Mouse (Mus musculus) heart, adult 10 weeks (tissue): ENCODE measurements around the gene Gdf2. TPM values are rescaled to one million over a fixed set of nuclear protein-coding genes. Genes with fewer than 3 reads are reported as not detected.

Source experiments
- polyA plus RNA-seq: library from polyadenylated mRNA; stranded (reverse); fragments of 350-450 nt; fragmentation: Illumina TruSeq; extraction: RNeasy Lipid Tissue Mini Kit (QIAGEN cat#74804); gene quantifications from one replicate; pipeline ENCODE4 v1.2.3, GENCODE M21; 2014; ENCODE audit warnings: low read depth, low replicate concordance

Gdf2 gene
- 0.47 TPM for polyA plus RNA-seq

GRCm38 (mm10) chr14:33940739-33941138 lies at the start of gene Gdf2:
TSS of gene Gdf2 (plus strand) at chr14:33941039.

GRCm38 (mm10) chr14:33923168-33924070 lies 17.4 kb upstream of the Gdf2 start, which contains the start of gene Gdf10:
TSS of gene Gdf10 (plus strand) at chr14:33923587.

GRCm38 (mm10) chr14:33953761-33954160 lies 12.9 kb downstream of the Gdf2 start, which contains the start of gene Rbp3:
TSS of gene Rbp3 (plus strand) at chr14:33954003.

GRCm38 (mm10) chr14:33978604-33979059 lies 37.8 kb downstream of the Gdf2 start, which contains the start of gene Zfp488:
TSS of gene Zfp488 (minus strand) at chr14:33978764.

Other genes with a start within 250 kb of the Gdf2 start
- gene Gdf10, start 17.5 kb upstream of the Gdf2 start, polyA plus RNA-seq, result 1.2 TPM
- not detected for gene Rbp3, start 13.0 kb downstream of the Gdf2 start, polyA plus RNA-seq
- gene Zfp488, start 37.7 kb downstream of the Gdf2 start, polyA plus RNA-seq, result not detected
- not detected for gene Gm30083, start 74.1 kb downstream of the Gdf2 start, polyA plus RNA-seq
- gene Gm5460, start 75.7 kb downstream of the Gdf2 start, polyA plus RNA-seq, result not detected
- gene Antxrl, start 111.7 kb downstream of the Gdf2 start, polyA plus RNA-seq, result not detected
- 1.9 TPM for gene Anxa8, start 144.9 kb downstream of the Gdf2 start, polyA plus RNA-seq
- gene A630023A22Rik, start 161.7 kb downstream of the Gdf2 start, polyA plus RNA-seq, result not detected
- 0.39 TPM for gene Npy4r, start 211.4 kb downstream of the Gdf2 start, polyA plus RNA-seq